Comparison of ENCODE assay signal across 9 mouse cellular contexts in the genomic region with DNA sequence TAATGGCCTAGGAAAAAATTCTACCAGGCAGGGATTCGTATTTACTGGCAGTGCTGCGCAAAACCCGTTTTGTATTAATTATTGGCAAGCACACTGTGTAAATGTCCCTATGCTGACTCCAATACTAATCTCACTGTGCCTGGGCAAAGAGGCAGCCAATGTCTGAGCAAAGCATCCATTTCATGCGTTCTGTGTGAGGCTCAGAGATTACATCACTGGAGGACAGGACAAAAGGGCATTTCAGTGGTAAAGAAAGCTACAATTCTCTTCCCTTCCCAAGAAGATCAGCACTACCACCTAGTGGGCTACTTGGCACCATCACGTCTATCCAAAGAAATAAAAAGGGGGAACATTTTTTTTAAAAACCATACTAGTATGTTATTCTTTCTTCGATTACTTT.
DNase-seq lines count a peak whose midpoint lies in the region; ATAC-seq and TF ChIP-seq lines count a peak whose summit lies in the region.
"Had no signal": no experiment of that assay in that cellular context is flagged by ENCODE, and none has a peak within 500 bp of the region (broad histone marks: within the 10 kb centered on the region; RNA-seq: fewer than 3 reads in every experiment).

No protein-coding gene starts in this region.

- no peak overlapping the region for H3K4me3 ChIP-seq in gastrocnemius, adult 2 months
- H3K4me3 ChIP-seq in forebrain, postnatal 0 days (ENCODE audit: low read depth, low read length) = no peak overlapping the region
- H3K4me3 ChIP-seq: liver, embryonic 15.5 days had no signal

- H3K9me3 ChIP-seq in forebrain, postnatal 0 days (ENCODE audit: low read length) = no peaks in the 10 kb centered on the region
- H3K9me3 ChIP-seq: liver, embryonic 15.5 days had no signal

- H3K27me3 ChIP-seq in Patski = peaks cover 9% of the 10 kb centered on the region
- H3K27me3 ChIP-seq in forebrain, postnatal 0 days (ENCODE audit: insufficient read depth, low read length) = no peaks in the 10 kb centered on the region
- H3K27me3 ChIP-seq: liver, embryonic 15.5 days had no signal

- no peak overlapping the region for H3K27ac ChIP-seq in gastrocnemius, adult 2 months
- no peak overlapping the region for H3K27ac ChIP-seq in forebrain, postnatal 0 days (ENCODE audit: low read depth, low read length)
- H3K27ac ChIP-seq: liver, embryonic 15.5 days had no signal

- no peak overlapping the region for H3K9ac ChIP-seq in forebrain, postnatal 0 days
- H3K9ac ChIP-seq: liver, embryonic 15.5 days had no signal

- peak; percentile 27; the same call in 1 of the 2 replicates for TF ChIP-seq CTCF in gastrocnemius, adult 2 months (IDR thresholded peaks at IDR 0.05)
- TF ChIP-seq CTCF in Patski (IDR thresholded peaks at IDR 0.05) = peak; percentile 35
- peak; percentile 71 for TF ChIP-seq CTCF in forebrain, postnatal 0 days (IDR thresholded peaks at IDR 0.05; ENCODE audit: low read depth)

- intact Hi-C loops in gastrocnemius, adult 2 months (cut with DNase I) = no loop called here
- intact Hi-C loops in left cerebral cortex, postnatal 4 days (cut with DNase I) = loop anchor here (5.0 kb wide), 1 partner anchor 1213 kb away; no protein-coding TSS in a partner anchor

- POLR2A ChIA-PET in Patski (lab: Charles Lee) = no interaction called here

- CTCF ChIA-PET in Patski (lab: Charles Lee) = no interaction called here

- no peaks in the 10 kb centered on the region for H3K4me1 ChIP-seq in forebrain, postnatal 0 days (ENCODE audit: insufficient read depth)
- H3K4me1 ChIP-seq: liver, embryonic 15.5 days had no signal

- in situ Hi-C loops in Patski (cut with MboI; ENCODE audit: low pct_unique_long_range_greater_than_20kb) = no loop called here

- 23% methylated on average over 6 of the region's 6 CpGs for WGBS in forebrain, postnatal 0 days

- no peak for ATAC-seq in Patski
- peak; percentile 91 for ATAC-seq in forebrain, postnatal 0 days

- peak; percentile 18 for DNase-seq in gastrocnemius, adult 2 months
- no peak for DNase-seq in gastrocnemius, postnatal 10 days
- no peak for DNase-seq in Patski (ENCODE audit: low read depth, low spot score)
- DNase-seq in forebrain, postnatal 0 days = peak; percentile 72
- DNase-seq in left cerebral cortex, postnatal 4 days = peak; percentile 29
- DNase-seq in ovary, postnatal 14 days (ENCODE audit: low spot score) = no peak
- no peak for DNase-seq in ovary, postnatal 10 days (ENCODE audit: low spot score)
- DNase-seq in spleen, adult 12 weeks (ENCODE audit: low spot score) = no peak

- no peaks in the 10 kb centered on the region for H3K36me3 ChIP-seq in forebrain, postnatal 0 days (ENCODE audit: insufficient read depth)

- H3K4me2 ChIP-seq in forebrain, postnatal 0 days (ENCODE audit: low read depth) = no peak overlapping the region
- H3K4me2 ChIP-seq: liver, embryonic 15.5 days had no signal

Comparison
In these comparisons a context has a peak if more than half of its experiments do, and no peak if none do; other contexts are left out.
1. DNase-seq: peak in gastrocnemius, adult 2 months (single experiment), forebrain, postnatal 0 days (single experiment) and left cerebral cortex, postnatal 4 days (single experiment); none in gastrocnemius, postnatal 10 days (single experiment), Patski (single experiment), ovary, postnatal 14 days (single experiment), ovary, postnatal 10 days (single experiment) and spleen, adult 12 weeks (single experiment).
2. Peak in every context shown above with its lines, with median percentiles within 50 percentile points of each other: CTCF ChIP-seq.